Mouse (Mus musculus) liver, postnatal 0 days (tissue): ENCODE results near the gene Mllt1.

Experiments
- CTCF ChIP-seq: sonication (generic); IDR thresholded peaks from 2 replicates; pipeline ENCODE4 v1.5.1; 2016; ENCODE audit warnings: antibody characterized with exemption, low read depth
- EP300 ChIP-seq: IDR thresholded peaks from 2 replicates; pipeline ENCODE4 v1.6.1; 2016; ENCODE audit warnings: antibody characterized with exemption, low read depth, mild to moderate bottlenecking

- no peak for TF ChIP-seq CTCF
- TF ChIP-seq EP300, result no peak
These were observed 22.2 kb downstream of the Mllt1 start for GRCm38 (mm10) chr17:56913023-56913422.
